Mouse (Mus musculus) urinary bladder, postnatal 0 days (tissue): ENCODE measurements around the gene Trpm6. TPM values are rescaled to one million over a fixed set of nuclear protein-coding genes. Genes with fewer than 3 reads are reported as not detected.

Source experiments
- polyA plus RNA-seq: library from polyadenylated mRNA; unstranded; fragments of >200 nt; fragmentation: Nextera tagmentation; extraction: Ambion mirVana; gene quantifications from 2 replicates; pipeline ENCODE4 v1.2.1, GENCODE M21; 2015

The Trpm6 gene
- polyA plus RNA-seq, result 0.05 and 0.06 TPM in 2 replicates

GRCm38 (mm10) chr19:18749598-18750339 is at the start of gene Trpm6:
Trpm6 (plus strand) TSS chr19:18749983.

GRCm38 (mm10) chr19:18712866-18713300 is 36.9 kb upstream of the Trpm6 start, which contains the start of gene D030056L22Rik:
D030056L22Rik (plus strand) TSS chr19:18713193.

Other genes with a start within 250 kb of the Trpm6 start
- 134 and 153 TPM in 2 replicates for gene Ostf1, start 118.2 kb upstream of the Trpm6 start, polyA plus RNA-seq
- 6.6 and 6.8 TPM in 2 replicates for gene Nmrk1, start 118.0 kb upstream of the Trpm6 start, polyA plus RNA-seq
- gene Carnmt1, start 79.2 kb upstream of the Trpm6 start, polyA plus RNA-seq, result 16.5 and 17.9 TPM in 2 replicates
- gene D030056L22Rik, start 36.8 kb upstream of the Trpm6 start, polyA plus RNA-seq, result 11.3 and 12.9 TPM in 2 replicates